Mouse (Mus musculus) right cerebral cortex, postnatal 4 days (tissue): Measurements from ENCODE around the gene Fbxo11.
"Not testable (repeated sequence)": the region's sequence is repeated elsewhere in the genome, so short reads cannot be mapped to it uniquely, and the experiment has no call there.

Source experiments
- DNase-seq: peaks from one replicate; pipeline ENCODE4 v3.0.0-alpha.2; 2022

Fbxo11 gene

GRCm38 (mm10) chr17:88066799-88067198, 1.7 kb upstream of the Fbxo11 start:
- DNase-seq = no peak

- DNase-seq = peak; percentile 84
Observed at GRCm38 (mm10) chr17:88065801-88066646, 933 bp upstream of the Fbxo11 start.

GRCm38 (mm10) chr17:88064347-88065030, 602 bp downstream of the Fbxo11 start:
- peak; percentile 64 for DNase-seq

GRCm38 (mm10) chr17:88063980-88064346, 1.1 kb downstream of the Fbxo11 start:
- peak; percentile 68 for DNase-seq

- no peak for DNase-seq
Observed at GRCm38 (mm10) chr17:88062860-88063580, 2.1 kb downstream of the Fbxo11 start.

GRCm38 (mm10) chr17:88061942-88062341, 3.1 kb downstream of the Fbxo11 start:
- DNase-seq = no peak

GRCm38 (mm10) chr17:88058280-88058679, 6.8 kb downstream of the Fbxo11 start:
- DNase-seq = no peak

GRCm38 (mm10) chr17:88057846-88058245, 7.2 kb downstream of the Fbxo11 start:
- no peak for DNase-seq

- DNase-seq = no peak
Observed at GRCm38 (mm10) chr17:88051679-88052078, 13.4 kb downstream of the Fbxo11 start.

- no peak for DNase-seq
Observed at GRCm38 (mm10) chr17:88050892-88051291, 14.2 kb downstream of the Fbxo11 start.

- DNase-seq = no peak
Observed at GRCm38 (mm10) chr17:88050318-88050717, 14.8 kb downstream of the Fbxo11 start.

- no peak for DNase-seq
Observed at GRCm38 (mm10) chr17:88042099-88043086, 22.7 kb downstream of the Fbxo11 start.

GRCm38 (mm10) chr17:88040810-88041209, 24.3 kb downstream of the Fbxo11 start:
- no peak for DNase-seq

GRCm38 (mm10) chr17:88034418-88034817, 30.7 kb downstream of the Fbxo11 start:
- DNase-seq = no peak

GRCm38 (mm10) chr17:88031755-88032154, 33.3 kb downstream of the Fbxo11 start:
- no peak for DNase-seq

- no peak for DNase-seq
Observed at GRCm38 (mm10) chr17:88029194-88029970, 35.7 kb downstream of the Fbxo11 start.

GRCm38 (mm10) chr17:88025227-88025626, 39.9 kb downstream of the Fbxo11 start:
- peak; percentile 31 for DNase-seq

- no peak for DNase-seq
Observed at GRCm38 (mm10) chr17:88023924-88024323, 41.2 kb downstream of the Fbxo11 start.

GRCm38 (mm10) chr17:88016027-88016426, 49.1 kb downstream of the Fbxo11 start:
- DNase-seq = not testable (repeated sequence)

- no peak for DNase-seq
Observed at GRCm38 (mm10) chr17:88014456-88014855, 50.6 kb downstream of the Fbxo11 start.

- no peak for DNase-seq
Observed at GRCm38 (mm10) chr17:88006956-88007355, 58.1 kb downstream of the Fbxo11 start.
